Mouse (Mus musculus) heart, adult 11 months (tissue): ENCODE results near the gene Terb2.

ENCODE experiments used
- DNase-seq: peaks from one replicate; pipeline ENCODE4 v3.0.0; 2022

Terb2 gene

DNA sequence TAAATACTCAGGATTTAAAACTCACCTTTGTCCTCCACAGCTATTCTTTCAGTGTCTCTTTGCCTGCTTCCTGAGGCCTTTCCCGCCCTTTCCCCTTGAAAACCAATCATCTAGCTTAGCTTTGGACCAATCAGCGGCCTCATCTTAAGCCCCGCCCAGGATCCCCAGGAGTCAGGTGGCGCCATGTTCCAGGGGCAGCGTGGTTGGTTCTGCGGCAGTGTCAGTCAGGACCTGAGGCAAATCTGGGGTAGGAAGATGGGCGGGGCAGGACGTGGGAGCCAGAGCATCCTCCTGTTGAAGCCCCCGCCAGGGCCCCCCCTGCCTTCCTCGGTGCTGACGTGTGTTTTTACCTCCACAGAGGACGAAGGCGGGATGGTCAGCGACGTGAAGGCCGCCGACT is at the start of gene Terb2, which contains the start of gene Patl2:
Gene Terb2 (plus strand): TSS at position 167 of the 400 bp plus-strand sequence.
Gene Patl2 (minus strand): TSS at position 84 of the 400 bp plus-strand sequence.
- no peak for DNase-seq

GRCm38 (mm10) chr2:122137839-122138465 is 48.1 kb upstream of the Terb2 start:
- DNase-seq: peak; percentile 77

DNA sequence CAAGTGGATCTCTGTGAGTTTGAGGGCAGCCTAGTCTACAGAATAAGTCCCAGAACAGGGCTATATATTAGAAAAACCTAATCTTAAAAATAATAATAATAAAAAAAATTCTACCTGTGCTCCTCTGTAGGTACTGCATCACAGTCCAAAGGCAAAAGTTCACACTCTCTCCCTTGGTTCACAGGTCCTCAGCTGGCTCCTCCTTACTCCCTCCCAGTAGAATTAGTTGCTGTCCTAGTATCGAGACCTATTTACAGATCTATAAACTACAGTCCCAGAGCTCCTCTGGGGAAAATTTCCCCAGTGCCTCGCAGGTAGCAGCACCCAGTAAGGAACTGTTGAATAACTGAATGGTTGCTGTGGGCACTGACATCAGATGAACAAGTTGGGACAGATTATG is 45.3 kb upstream of the Terb2 start:
- no peak for DNase-seq

DNA sequence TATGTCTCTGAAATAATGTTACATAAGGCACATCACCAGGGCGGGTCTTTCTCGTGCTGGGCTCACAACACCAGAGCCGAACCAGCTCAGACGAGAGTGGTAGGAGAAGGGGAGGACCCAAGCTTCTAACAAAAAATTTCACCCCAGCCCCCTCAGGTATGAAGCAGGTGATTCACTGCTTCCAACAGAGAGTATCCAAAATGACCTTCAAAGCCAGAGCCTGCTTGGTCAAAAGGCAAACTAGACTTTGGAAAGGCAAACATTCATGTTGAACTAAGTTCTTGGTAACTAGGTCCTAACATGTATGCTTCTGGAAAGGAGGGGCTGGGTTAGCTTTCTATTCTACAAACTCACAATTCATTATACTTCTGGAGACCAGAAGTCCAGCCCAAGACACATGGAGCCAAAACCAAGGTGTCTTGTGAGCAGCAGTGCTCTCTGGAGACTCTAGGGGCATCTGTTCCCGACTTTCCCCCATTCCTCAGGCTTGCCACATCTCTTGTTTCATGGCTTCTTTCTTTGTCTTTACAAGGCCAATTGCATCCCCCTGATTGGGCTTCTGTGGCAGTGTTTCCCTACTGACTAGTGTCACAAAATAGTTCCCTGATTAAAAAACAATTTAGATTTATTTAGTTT is 44.6 kb upstream of the Terb2 start:
- DNase-seq: peak; percentile 80

- DNase-seq: peak; percentile 48
These were observed 43.0 kb upstream of the Terb2 start for GRCm38 (mm10) chr2:122143111-122143510.

GRCm38 (mm10) chr2:122145756-122146155 is 40.3 kb upstream of the Terb2 start:
- DNase-seq: no peak

DNA sequence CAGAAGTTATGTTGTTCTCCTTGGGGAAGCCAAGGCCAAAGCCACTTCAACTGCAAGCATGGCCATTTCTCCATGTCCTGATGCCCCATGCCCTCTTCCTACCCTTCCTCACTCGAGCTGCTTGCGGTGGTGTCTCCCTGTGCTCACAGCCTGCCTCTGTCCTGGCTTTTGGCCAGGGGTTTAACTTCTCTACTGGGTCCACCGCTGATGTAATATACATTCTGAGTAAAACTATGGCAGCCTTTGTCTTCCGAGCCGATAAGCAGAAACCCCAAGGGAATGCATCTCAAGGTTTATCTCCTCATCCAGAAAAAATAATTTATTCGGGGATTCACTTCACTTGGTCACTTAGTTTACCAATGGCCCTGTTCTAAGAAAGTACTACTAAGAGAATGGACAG is 39.4 kb upstream of the Terb2 start:
- peak; percentile 96 for DNase-seq

- DNase-seq: peak; percentile 100
These were observed 38.4 kb upstream of the Terb2 start, which contains the start of gene B2m for GRCm38 (mm10) chr2:122147508-122148241. Gene B2m, plus strand, starts transcription at chr2:122147686.

DNA sequence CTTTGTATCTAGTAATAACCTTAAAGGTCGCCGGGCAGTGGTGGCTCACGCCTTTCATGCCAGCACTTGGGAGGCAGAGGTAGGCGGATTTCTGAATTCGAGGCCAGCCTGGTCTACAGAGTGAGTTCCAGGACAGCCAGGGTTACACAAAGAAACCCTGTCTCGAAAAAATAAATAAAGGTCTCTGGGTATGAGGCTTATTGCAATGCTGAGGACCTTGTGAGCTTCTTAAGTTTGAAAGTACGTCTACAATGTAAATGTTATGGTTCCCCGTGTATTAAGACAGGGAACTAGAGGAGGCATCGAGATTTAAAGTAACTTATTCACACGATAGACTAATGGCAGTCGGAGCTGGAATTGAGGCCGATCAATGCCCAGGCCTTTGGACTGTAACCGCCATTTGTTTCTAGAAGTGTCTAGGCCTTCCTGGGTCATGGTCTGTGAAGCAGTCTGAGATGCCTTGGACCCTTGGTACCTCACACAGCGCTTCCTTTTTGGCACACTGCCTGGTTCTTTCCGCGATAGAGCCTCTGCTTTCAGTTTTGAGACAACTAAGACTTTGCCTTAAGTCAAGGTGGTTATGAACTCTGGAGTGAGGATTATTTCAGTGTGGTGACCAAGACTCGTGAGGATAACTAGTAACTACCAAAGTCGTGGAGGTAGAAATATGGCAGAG is 37.7 kb upstream of the Terb2 start:
- peak; percentile 98 for DNase-seq

DNA sequence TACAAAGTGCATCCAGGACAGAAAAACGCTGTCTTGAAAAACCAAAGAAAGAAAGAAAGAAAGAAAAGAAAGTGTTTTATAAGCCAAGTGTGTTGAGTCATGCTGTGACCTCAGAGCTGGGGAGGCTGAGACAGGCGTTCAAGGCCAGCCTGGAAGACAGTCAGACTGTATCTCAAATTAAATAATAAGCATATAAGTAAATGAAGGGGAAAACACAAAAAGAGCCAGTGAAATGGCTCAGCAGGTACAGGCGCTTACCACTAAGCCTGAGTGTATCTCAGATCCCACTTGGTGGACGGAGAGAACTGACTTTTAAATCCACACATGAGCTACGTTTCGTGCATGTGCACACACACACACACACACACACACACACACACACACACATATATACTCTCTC is 36.8 kb upstream of the Terb2 start:
- peak; percentile 67 for DNase-seq

DNA sequence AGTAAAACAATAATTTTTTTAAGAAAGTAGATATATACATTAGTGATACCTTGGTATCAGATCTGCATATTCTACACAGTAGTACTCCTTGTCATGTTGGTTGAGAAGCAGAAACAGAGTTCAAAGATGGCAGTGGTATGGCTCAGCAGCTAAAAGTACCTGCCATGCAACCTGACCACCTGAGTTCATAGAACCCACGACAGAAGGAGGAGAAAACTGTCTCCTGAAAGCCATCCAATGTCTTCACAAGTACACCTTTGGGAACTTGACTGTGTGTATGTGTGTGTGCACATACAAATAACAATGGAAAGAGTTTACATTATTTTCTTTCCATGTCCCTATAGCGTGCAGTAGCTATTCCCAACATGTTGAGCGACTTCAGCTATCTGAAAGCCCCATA is 36.4 kb upstream of the Terb2 start:
- peak; percentile 81 for DNase-seq

GRCm38 (mm10) chr2:122151221-122151620 is 34.9 kb upstream of the Terb2 start:
- DNase-seq: peak; percentile 87

DNA sequence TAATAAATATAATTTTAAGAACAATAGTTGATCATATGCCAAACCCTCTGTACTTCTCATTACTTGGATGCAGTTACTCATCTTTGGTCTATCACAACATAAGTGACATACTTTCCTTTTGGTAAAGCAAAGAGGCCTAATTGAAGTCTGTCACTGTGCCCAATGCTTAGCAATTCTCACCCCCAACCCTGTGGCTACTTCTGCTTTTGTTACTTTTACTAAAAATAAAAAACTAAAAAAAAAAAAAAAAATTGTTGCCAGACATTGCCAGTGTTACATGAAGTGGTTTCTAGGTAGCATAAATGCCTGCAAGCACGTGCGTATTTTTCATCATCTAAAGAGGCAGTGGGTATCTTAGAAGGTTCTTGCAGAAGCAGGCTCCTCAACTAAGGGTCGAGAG is 33.2 kb upstream of the Terb2 start:
- DNase-seq: no peak

- peak; percentile 64 for DNase-seq
These were observed 32.2 kb upstream of the Terb2 start for GRCm38 (mm10) chr2:122153681-122154365.

GRCm38 (mm10) chr2:122154479-122154878 is 31.6 kb upstream of the Terb2 start:
- peak; percentile 67 for DNase-seq

- DNase-seq: peak; percentile 87
These were observed 30.8 kb upstream of the Terb2 start for GRCm38 (mm10) chr2:122155292-122155691.

- peak; percentile 90 for DNase-seq
These were observed 29.9 kb upstream of the Terb2 start for GRCm38 (mm10) chr2:122156051-122156700.

DNA sequence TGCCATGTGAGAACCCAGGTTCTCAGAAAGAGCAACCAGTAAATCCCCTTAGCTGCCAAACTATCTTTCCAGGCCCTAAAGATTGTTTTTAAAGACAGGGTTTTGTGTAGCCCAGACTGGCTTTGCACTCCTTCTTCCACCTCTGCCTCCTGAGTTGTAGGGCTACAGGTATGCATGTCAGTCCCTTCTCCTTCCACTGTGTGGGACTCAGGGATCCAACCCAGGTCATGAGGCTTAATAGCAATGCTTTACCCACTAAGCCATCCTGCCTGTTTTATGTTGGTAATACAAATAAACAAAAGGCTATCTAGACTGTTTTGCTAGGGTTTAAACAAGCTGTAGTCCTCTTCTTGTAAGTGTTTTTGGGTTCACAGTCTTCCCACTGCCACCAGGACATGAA is 28.5 kb upstream of the Terb2 start:
- peak; percentile 55 for DNase-seq

DNA sequence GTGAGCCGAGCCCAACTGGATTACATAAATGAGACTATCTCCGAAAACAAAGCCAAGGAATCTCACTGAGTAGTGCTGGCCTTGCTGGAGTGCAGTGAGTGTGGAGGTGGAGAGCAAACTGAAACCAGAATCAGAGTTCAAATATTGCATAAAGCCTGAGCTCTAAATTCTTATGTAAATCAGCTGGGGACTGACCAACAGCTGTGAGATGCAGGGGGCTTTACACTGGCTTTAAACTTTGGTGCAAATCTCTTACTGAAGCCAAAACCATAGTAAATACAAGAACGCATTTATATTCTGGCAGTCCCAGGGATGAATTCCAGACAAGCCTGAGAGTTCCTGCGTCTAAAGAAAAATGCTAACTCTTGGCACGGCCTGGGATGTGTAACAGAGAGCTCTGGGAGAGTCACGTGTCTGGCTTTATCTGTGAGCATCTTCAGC is 27.7 kb upstream of the Terb2 start:
- DNase-seq: peak; percentile 90

- DNase-seq: peak; percentile 80
These were observed 26.4 kb upstream of the Terb2 start for GRCm38 (mm10) chr2:122159667-122160066.

- peak; percentile 97 for DNase-seq
These were observed 25.4 kb upstream of the Terb2 start, which contains the start of gene Trim69 for GRCm38 (mm10) chr2:122160680-122161079. Gene Trim69, plus strand, starts transcription at chr2:122160700.

GRCm38 (mm10) chr2:122161542-122161941 is 24.5 kb upstream of the Terb2 start:
- peak; percentile 43 for DNase-seq
